Comparison of ENCODE assay signal across 22 mouse cellular contexts in genomic region chr1:193220408-193220807, GRCm38 (mm10). TPM values are rescaled to one million over a fixed set of nuclear protein-coding genes. Genes with fewer than 3 reads are reported as not detected.
"Had no signal": no experiment of that assay in that cellular context is flagged by ENCODE, and none has a peak within 500 bp of the region (broad histone marks: within the 10 kb centered on the region; RNA-seq: fewer than 3 reads in every experiment).

No protein-coding gene starts in this region.

- ATAC-seq: liver, postnatal 0 days; lung, postnatal 0 days; midbrain, embryonic 16.5 days had no signal

- H3K4me2 ChIP-seq: lung, embryonic 15.5 days; midbrain, embryonic 12.5 days; neural tube, embryonic 13.5 days; neural tube, embryonic 15.5 days; stomach, embryonic 15.5 days had no signal

- DNase-seq: liver, postnatal 0 days; lung, adult 2 months; lung, postnatal 14 days; lung, postnatal 36 days; midbrain, embryonic 14.5 days; right cerebral cortex, postnatal 14 days; thymus, adult 2 months; thymus, postnatal 25 days; thymus, postnatal 4 days had no signal

- H3K27ac ChIP-seq: lung, embryonic 15.5 days; macrophage; midbrain, embryonic 10.5 days; midbrain, embryonic 12.5 days; neural tube, embryonic 13.5 days; neural tube, embryonic 15.5 days; stomach, embryonic 15.5 days; stomach, postnatal 0 days had no signal

- H3K4me3 ChIP-seq: lung, embryonic 15.5 days; midbrain, embryonic 10.5 days; midbrain, embryonic 12.5 days; myocyte; neural tube, embryonic 13.5 days; neural tube, embryonic 15.5 days; stomach, embryonic 15.5 days had no signal

- H3K9ac ChIP-seq: liver, postnatal 0 days; lung, embryonic 15.5 days; midbrain, embryonic 12.5 days; neural tube, embryonic 13.5 days; neural tube, embryonic 15.5 days; stomach, embryonic 15.5 days had no signal

- H3K9me3 ChIP-seq: lung, embryonic 15.5 days; midbrain, embryonic 10.5 days; midbrain, embryonic 12.5 days; neural tube, embryonic 15.5 days; stomach, embryonic 15.5 days had no signal

- H3K4me1 ChIP-seq: lung, embryonic 15.5 days; midbrain, embryonic 10.5 days; neural tube, embryonic 13.5 days; neural tube, embryonic 15.5 days; stomach, embryonic 15.5 days had no signal

- H3K36me3 ChIP-seq: lung, embryonic 15.5 days; midbrain, embryonic 10.5 days; midbrain, embryonic 12.5 days; neural tube, embryonic 13.5 days; neural tube, embryonic 15.5 days; stomach, embryonic 15.5 days had no signal

- H3K27me3 ChIP-seq: lung, embryonic 15.5 days; neural tube, embryonic 13.5 days; neural tube, embryonic 15.5 days; stomach, embryonic 15.5 days had no signal

RNA-seq across cellular contexts. Expression of gene Lamb3, which starts 12.9 kb away (rescaled TPM):
- total RNA-seq: megakaryocyte-erythroid progenitor cell, adult 5-6 weeks had no signal
- polyA plus RNA-seq: macrophage had no signal

RNA-seq across cellular contexts. Expression of gene Hsd11b1, which starts 43.5 kb away (rescaled TPM):
- total RNA-seq: megakaryocyte-erythroid progenitor cell, adult 5-6 weeks had no signal
- polyA plus RNA-seq: midbrain, embryonic 12.5 days; neural tube, embryonic 11.5 days; neural tube, embryonic 13.5 days had no signal

RNA-seq across cellular contexts. Expression of gene G0s2, which starts 52.6 kb away (rescaled TPM):
- total RNA-seq: megakaryocyte-erythroid progenitor cell, adult 5-6 weeks had no signal
